Mouse (Mus musculus): ENCODE results near the gene Vmp1. TPM values are rescaled to one million over a fixed set of nuclear protein-coding genes. Genes with fewer than 3 reads are reported as not detected.
A peak's percentile ranks its signal among the peaks of the same experiment; 100 is the strongest.

Vmp1 gene
- polyA plus RNA-seq, 1 experiment from 2014 or later = 145 TPM

DNA sequence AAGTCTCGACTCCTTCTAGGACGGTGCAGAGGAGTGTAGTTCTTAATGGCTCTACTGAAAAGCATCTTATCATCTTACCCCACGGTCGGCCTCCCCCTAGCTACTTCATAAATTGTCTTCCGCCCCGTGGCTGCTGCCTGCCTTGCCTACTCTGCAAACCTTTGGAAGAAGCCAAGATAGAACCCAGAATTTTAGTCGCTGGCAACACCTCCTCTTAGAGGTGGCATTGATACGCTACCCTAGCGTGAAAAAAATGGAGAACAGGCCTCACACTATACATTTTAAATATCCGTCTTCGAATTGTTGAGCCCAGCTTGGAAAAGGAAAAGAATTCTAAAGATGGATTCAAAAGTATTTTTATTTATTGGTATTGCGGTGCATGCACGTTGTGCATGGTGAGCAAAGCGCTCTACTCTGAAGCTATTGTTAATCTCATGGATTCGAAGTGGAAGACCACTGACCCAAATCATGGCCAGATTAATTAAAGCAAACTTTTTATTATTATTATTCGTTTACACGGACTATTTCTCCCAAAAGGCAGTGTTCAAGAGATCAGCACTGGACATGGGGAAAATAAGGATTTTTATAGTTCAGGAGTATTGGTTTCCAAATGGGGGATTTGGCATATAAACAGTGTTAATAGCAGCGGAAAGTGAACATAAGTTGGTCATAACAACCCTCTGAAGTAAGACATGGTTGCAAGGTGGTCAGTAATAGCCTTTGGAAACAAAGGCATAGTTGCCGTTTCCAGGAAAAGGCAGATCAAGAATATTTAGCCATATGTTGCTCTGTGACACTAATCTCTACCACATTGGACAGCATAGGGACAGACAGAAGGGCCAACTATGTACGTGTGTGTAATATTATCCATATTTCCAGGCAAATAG is 733 bp upstream of the Vmp1 start:
- Histone ChIP-seq H3K4me1 (ENCODE audit: control insufficient read depth, insufficient read depth, low read length) (peaks cover 17% of the 10 kb centered on the region; the same call in 1 of the 2 replicates), H3K4me3 (ENCODE audit: low read depth, low read length) (peak overlapping the region; percentile 66), H3K9me3 (ENCODE audit: control insufficient read depth, low read depth, low read length) (no peaks in the 10 kb centered on the region), H3K9ac (replicated peaks; ENCODE audit: low read depth, low read length) (peak overlapping the region; percentile 68), H3K27me3 (ENCODE audit: control insufficient read depth, insufficient read depth, low read length) (no peaks in the 10 kb centered on the region), H3K27ac (ENCODE audit: low read length) (peak overlapping the region; percentile 92), H3K36me3 (ENCODE audit: control insufficient read depth, insufficient read depth, low read length) (peaks cover 15% of the 10 kb centered on the region; the same call in 1 of the 2 replicates), H3K4me2 (replicated peaks; ENCODE audit: low read depth, low read length) (peak overlapping the region; percentile 95)
- WGBS = 6% methylated on average over 20 of the region's 20 CpGs
- ATAC-seq (ENCODE audit: insufficient number of reproducible peaks, insufficient read depth, low FRiP score, low read depth) = no peak

- peaks cover 17% of the 10 kb centered on the region; the same call in 1 of the 2 replicates for H3K4me1 ChIP-seq (ENCODE audit: control insufficient read depth, insufficient read depth, low read length)
- no peaks in the 10 kb centered on the region for H3K27me3 ChIP-seq (ENCODE audit: control insufficient read depth, insufficient read depth, low read length)
- peak overlapping the region; percentile 66 for H3K4me3 ChIP-seq (ENCODE audit: low read depth, low read length)
- WGBS = 26% methylated on average over 7 of the region's 7 CpGs
- no peak overlapping the region for H3K27ac ChIP-seq (ENCODE audit: low read length)
- H3K9me3 ChIP-seq (ENCODE audit: control insufficient read depth, low read depth, low read length) = no peaks in the 10 kb centered on the region
- H3K4me2 ChIP-seq (replicated peaks; ENCODE audit: low read depth, low read length) = peak overlapping the region; percentile 57
- H3K9ac ChIP-seq (replicated peaks; ENCODE audit: low read depth, low read length) = peak overlapping the region; percentile 68
- H3K36me3 ChIP-seq (ENCODE audit: control insufficient read depth, insufficient read depth, low read length) = peaks cover 6% of the 10 kb centered on the region; the same call in 1 of the 2 replicates
- ATAC-seq (ENCODE audit: insufficient number of reproducible peaks, insufficient read depth, low FRiP score, low read depth) = no peak
Measured at GRCm38 (mm10) chr11:86682861-86683260, 775 bp downstream of the Vmp1 start.

DNA sequence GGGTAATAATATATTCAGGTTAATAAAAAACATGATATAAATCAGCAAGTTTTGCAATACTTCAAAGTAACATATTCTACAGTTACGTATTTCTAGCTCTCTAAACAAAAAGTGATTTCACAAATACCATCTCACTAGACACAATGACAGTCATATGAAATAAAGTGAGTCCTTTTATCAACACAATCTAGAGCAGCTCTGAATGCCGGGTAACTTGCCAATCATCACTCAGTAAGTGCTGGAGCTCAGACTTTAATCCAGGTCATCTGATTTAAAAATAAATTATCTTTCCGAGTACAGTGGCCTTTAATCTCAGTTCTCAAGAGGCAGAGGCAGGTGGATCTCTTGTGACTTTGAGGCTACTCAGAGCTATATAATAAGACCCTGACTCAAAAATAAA is 2.2 kb downstream of the Vmp1 start:
- Histone ChIP-seq H3K9ac (replicated peaks; ENCODE audit: low read depth, low read length) (no peak overlapping the region), H3K27ac (ENCODE audit: low read length) (no peak overlapping the region), H3K36me3 (ENCODE audit: control insufficient read depth, insufficient read depth, low read length) (no peaks in the 10 kb centered on the region), H3K4me1 (ENCODE audit: control insufficient read depth, insufficient read depth, low read length) (peaks cover 17% of the 10 kb centered on the region; the same call in 1 of the 2 replicates), H3K27me3 (ENCODE audit: control insufficient read depth, insufficient read depth, low read length) (no peaks in the 10 kb centered on the region), H3K4me2 (replicated peaks; ENCODE audit: low read depth, low read length) (no peak overlapping the region), H3K4me3 (ENCODE audit: low read depth, low read length) (no peak overlapping the region), H3K9me3 (ENCODE audit: control insufficient read depth, low read depth, low read length) (no peaks in the 10 kb centered on the region)
- WGBS = 79% methylated on average over 3 of the region's 3 CpGs
- ATAC-seq (ENCODE audit: insufficient number of reproducible peaks, insufficient read depth, low FRiP score, low read depth) = no peak

DNA sequence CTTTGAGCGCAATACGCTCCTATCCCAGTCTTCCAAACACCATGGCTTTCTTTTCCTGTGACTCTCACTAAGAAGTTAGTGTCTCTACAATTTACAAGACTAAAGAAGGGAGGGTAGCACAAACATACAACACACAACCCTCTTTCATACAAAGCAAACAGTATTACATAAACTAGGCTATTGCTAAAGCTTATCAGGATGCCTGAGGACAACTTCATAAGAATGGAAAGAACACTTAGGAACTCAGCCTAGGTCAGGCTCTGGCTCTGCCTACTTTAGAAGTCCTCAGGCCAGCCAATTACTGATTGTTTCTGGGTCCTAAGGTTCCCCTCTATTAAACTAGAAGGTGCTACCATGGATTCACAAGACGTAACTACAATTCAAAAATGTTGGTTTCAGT is 2.9 kb downstream of the Vmp1 start:
- H3K27ac ChIP-seq (ENCODE audit: low read length) = no peak overlapping the region
- H3K4me2 ChIP-seq (replicated peaks; ENCODE audit: low read depth, low read length) = no peak overlapping the region
- no peak overlapping the region for H3K9ac ChIP-seq (replicated peaks; ENCODE audit: low read depth, low read length)
- H3K36me3 ChIP-seq (ENCODE audit: control insufficient read depth, insufficient read depth, low read length) = no peaks in the 10 kb centered on the region
- no peak for ATAC-seq (ENCODE audit: insufficient number of reproducible peaks, insufficient read depth, low FRiP score, low read depth)
- no peaks in the 10 kb centered on the region for H3K27me3 ChIP-seq (ENCODE audit: control insufficient read depth, insufficient read depth, low read length)
- peaks cover 17% of the 10 kb centered on the region; the same call in 1 of the 2 replicates for H3K4me1 ChIP-seq (ENCODE audit: control insufficient read depth, insufficient read depth, low read length)
- WGBS = 95% methylated on average over 3 of the region's 3 CpGs
- H3K9me3 ChIP-seq (ENCODE audit: control insufficient read depth, low read depth, low read length) = no peaks in the 10 kb centered on the region
- H3K4me3 ChIP-seq (ENCODE audit: low read depth, low read length) = no peak overlapping the region

DNA sequence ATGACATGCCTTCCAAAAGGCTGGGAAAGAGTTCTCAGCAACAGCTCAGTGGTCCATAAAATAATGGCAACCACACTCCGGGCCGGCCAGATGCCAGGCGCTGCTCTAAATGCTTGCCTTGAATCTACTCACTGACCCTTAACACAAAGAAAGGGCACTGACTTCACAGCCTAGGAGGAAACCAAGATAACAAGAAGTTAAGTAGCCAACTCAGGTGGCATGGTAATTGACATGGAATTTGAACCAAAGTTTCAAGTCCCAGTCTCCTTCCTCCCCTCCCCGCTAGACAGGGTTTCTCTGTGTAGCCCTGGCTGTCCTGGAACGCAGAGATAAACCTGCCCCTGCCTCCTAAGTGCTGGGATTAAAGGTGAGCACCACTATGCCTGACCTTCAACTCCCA is 4.7 kb downstream of the Vmp1 start:
- Histone ChIP-seq H3K4me1 (ENCODE audit: control insufficient read depth, insufficient read depth, low read length) (0 out of 2 replicates have a peak, but pooled peaks cover 7% of the 10 kb centered on the region), H3K4me2 (replicated peaks; ENCODE audit: low read depth, low read length) (no peak overlapping the region), H3K27me3 (ENCODE audit: control insufficient read depth, insufficient read depth, low read length) (no peaks in the 10 kb centered on the region), H3K9ac (replicated peaks; ENCODE audit: low read depth, low read length) (no peak overlapping the region), H3K27ac (ENCODE audit: low read length) (no peak overlapping the region), H3K9me3 (ENCODE audit: control insufficient read depth, low read depth, low read length) (no peaks in the 10 kb centered on the region), H3K4me3 (ENCODE audit: low read depth, low read length) (no peak overlapping the region), H3K36me3 (ENCODE audit: control insufficient read depth, insufficient read depth, low read length) (no peaks in the 10 kb centered on the region)
- ATAC-seq (ENCODE audit: insufficient number of reproducible peaks, insufficient read depth, low FRiP score, low read depth) = no peak
- 80% methylated on average over 5 of the region's 5 CpGs for WGBS

GRCm38 (mm10) chr11:86675520-86675919 is 8.1 kb downstream of the Vmp1 start:
- Histone ChIP-seq H3K36me3 (ENCODE audit: control insufficient read depth, insufficient read depth, low read length) (no peaks in the 10 kb centered on the region), H3K4me2 (replicated peaks; ENCODE audit: low read depth, low read length) (no peak overlapping the region), H3K9me3 (ENCODE audit: control insufficient read depth, low read depth, low read length) (no peaks in the 10 kb centered on the region), H3K27ac (ENCODE audit: low read length) (no peak overlapping the region), H3K4me1 (ENCODE audit: control insufficient read depth, insufficient read depth, low read length) (no peaks in the 10 kb centered on the region), H3K27me3 (ENCODE audit: control insufficient read depth, insufficient read depth, low read length) (no peaks in the 10 kb centered on the region), H3K4me3 (ENCODE audit: low read depth, low read length) (no peak overlapping the region), H3K9ac (replicated peaks; ENCODE audit: low read depth, low read length) (no peak overlapping the region)
- 84% methylated on average over 4 of the region's 4 CpGs for WGBS
- ATAC-seq (ENCODE audit: insufficient number of reproducible peaks, insufficient read depth, low FRiP score, low read depth) = no peak

DNA sequence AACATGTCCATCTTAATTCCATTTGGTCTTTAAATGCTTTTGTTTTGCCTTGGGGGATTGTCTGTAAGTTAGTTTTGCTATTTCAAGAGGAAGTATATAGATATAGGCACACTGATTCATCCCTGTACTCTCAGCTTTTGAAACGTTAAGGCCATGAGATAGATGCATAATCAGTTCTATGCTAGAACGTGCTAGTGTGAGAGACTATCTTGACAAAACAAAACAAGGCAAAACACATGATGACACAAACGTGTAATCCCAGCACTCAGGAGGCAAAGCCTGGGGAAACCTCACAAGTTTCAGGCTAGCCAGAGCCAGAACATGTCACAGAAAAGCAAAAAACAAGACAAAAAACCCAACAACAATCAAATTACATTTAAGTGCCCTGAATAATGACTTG is 10.9 kb downstream of the Vmp1 start:
- ATAC-seq (ENCODE audit: insufficient number of reproducible peaks, insufficient read depth, low FRiP score, low read depth) = no peak
- Histone ChIP-seq H3K4me1 (ENCODE audit: control insufficient read depth, insufficient read depth, low read length) (no peaks in the 10 kb centered on the region), H3K4me3 (ENCODE audit: low read depth, low read length) (no peak overlapping the region), H3K27me3 (ENCODE audit: control insufficient read depth, insufficient read depth, low read length) (no peaks in the 10 kb centered on the region), H3K36me3 (ENCODE audit: control insufficient read depth, insufficient read depth, low read length) (no peaks in the 10 kb centered on the region), H3K4me2 (replicated peaks; ENCODE audit: low read depth, low read length) (no peak overlapping the region), H3K9ac (replicated peaks; ENCODE audit: low read depth, low read length) (no peak overlapping the region), H3K9me3 (ENCODE audit: control insufficient read depth, low read depth, low read length) (no peaks in the 10 kb centered on the region), H3K27ac (ENCODE audit: low read length) (no peak overlapping the region)
- 80% methylated on average over 3 of the region's 3 CpGs for WGBS

DNA sequence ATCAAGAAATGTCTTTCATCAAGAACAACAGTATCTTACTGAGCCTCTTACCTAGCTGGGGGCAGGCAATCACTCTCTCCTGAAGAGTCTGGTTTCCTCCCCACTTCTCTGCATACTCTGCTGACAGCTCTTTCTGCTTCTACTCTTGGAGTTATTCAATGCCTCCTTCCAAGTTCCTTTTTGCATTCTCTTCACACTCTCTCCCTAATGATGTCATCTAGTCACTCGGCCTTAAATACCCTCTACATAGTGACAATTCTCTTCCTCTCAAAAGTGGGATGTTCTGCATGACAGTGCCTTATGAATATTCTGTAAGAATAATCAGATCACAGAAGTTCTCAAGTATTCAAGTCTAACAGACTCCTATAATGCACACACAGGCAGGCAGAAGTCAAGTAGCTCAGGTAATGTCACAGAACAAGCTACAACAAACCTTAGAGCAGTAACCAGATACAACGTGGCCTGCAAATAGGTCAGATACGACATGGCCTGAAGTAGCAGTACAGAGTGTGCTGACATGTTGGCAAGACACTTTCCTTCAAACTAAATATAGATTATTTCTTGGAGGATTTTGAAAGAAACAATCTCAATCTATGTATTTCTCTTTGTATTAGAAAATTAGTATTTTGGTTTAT is 12.5 kb downstream of the Vmp1 start:
- WGBS = 80% methylated on average over 3 of the region's 3 CpGs
- Histone ChIP-seq H3K4me3 (ENCODE audit: low read depth, low read length) (no peak overlapping the region), H3K9ac (replicated peaks; ENCODE audit: low read depth, low read length) (no peak overlapping the region), H3K4me2 (replicated peaks; ENCODE audit: low read depth, low read length) (no peak overlapping the region), H3K9me3 (ENCODE audit: control insufficient read depth, low read depth, low read length) (no peaks in the 10 kb centered on the region), H3K27me3 (ENCODE audit: control insufficient read depth, insufficient read depth, low read length) (no peaks in the 10 kb centered on the region), H3K4me1 (ENCODE audit: control insufficient read depth, insufficient read depth, low read length) (no peaks in the 10 kb centered on the region), H3K27ac (ENCODE audit: low read length) (no peak overlapping the region), H3K36me3 (ENCODE audit: control insufficient read depth, insufficient read depth, low read length) (no peaks in the 10 kb centered on the region)
- ATAC-seq (ENCODE audit: insufficient number of reproducible peaks, insufficient read depth, low FRiP score, low read depth) = no peak
